Mouse (Mus musculus): ENCODE results near the gene Ints14. TPM values are rescaled to one million over a fixed set of nuclear protein-coding genes. Genes with fewer than 3 reads are reported as not detected.

The Ints14 gene
- total and polyA plus RNA-seq, 3 experiments: 30.1 to 58.2 (median 52.9) TPM

DNA sequence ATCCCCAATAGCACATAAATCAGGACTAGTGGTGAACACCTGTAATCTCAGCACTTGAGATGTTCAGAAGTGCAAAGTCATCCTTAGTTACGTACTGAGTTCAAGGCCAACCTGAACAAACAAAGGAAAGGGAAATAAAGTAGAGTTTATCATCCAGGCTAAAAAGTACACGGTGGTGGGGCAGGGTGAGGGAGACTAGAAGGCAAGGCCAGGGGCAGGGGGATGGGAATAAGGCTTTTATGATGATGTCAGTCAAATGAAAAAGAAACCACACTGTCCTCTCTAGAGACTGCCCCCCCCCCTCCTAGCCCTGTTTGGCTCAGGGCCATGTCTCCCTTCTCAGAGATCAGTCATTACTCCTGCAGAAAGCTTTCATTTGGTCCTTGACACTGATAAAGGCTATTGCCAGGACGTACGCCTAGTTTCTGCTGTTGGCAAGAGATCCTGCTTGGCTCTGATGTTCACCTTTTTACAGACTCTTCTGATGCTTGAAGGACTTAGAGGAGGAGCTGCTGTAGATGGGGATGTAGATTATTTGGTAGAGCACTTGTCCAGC, 62.0 kb downstream of the Ints14 start:
- dilution Hi-C loops (cut with MboI; ENCODE audit: extremely low pct_ligation_motif_present, extremely low pct_unique_long_range_greater_than_20kb, low sequenced_read_pairs): no loop called here
- peaks cover 5% of the 10 kb centered on the region for H3K9me3 ChIP-seq (replicated peaks; ENCODE audit: low read length)
- H3K27me3 ChIP-seq (replicated peaks): no peaks in the 10 kb centered on the region
- peak overlapping the region; percentile 85; the same call in 1 of the 2 replicates for H3K9ac ChIP-seq (ENCODE audit: insufficient read depth, low read depth)
- in situ Hi-C loops (cut with MboI; ENCODE audit: low pct_ligation_motif_present, low pct_unique_long_range_greater_than_20kb, low sequenced_read_pairs): no loop called here
- H3K79me2 ChIP-seq (replicated peaks; ENCODE audit: control insufficient read depth, extremely low read depth, insufficient read depth, poor library complexity, severe bottlenecking): peaks cover 9% of the 10 kb centered on the region
- peak overlapping the region; percentile 42 for H3K27ac ChIP-seq (ENCODE audit: insufficient read depth, low read depth)
- no peak overlapping the region for H3K4me3 ChIP-seq (replicated peaks in 1 of 3; ENCODE audit: low read depth in 2 of 3, low read length in 2 of 3, poor library complexity in 1 of 3)
- peaks cover 10 to 43% of the 10 kb centered on the region in 2 experiments for H3K4me1 ChIP-seq (ENCODE audit: control insufficient read depth in 1 of 2, insufficient read depth in 2 of 2)
- H3K36me3 ChIP-seq (replicated peaks in 1 of 2; ENCODE audit: control insufficient read depth in 1 of 2, insufficient read depth in 1 of 2, low read length in 1 of 2): peaks cover 0 to 1% of the 10 kb centered on the region in 2 experiments
- H3K4me2 ChIP-seq (ENCODE audit: insufficient read depth, low read depth, poor library complexity, severe bottlenecking): peak overlapping the region; percentile 83; the same call in 1 of the 2 replicates
- DNase-seq (ENCODE audit: extremely low read depth): peak; percentile 31
- no peak for TF ChIP-seq USF1 (IDR thresholded peaks at IDR 0.05; ENCODE audit: low read depth, low read length)
- no peak for TF ChIP-seq EP300 (IDR thresholded peaks at IDR 0.05; ENCODE audit: low read length)
- no peak for TF ChIP-seq CHD2 (IDR thresholded peaks at IDR 0.05; ENCODE audit: low read length)
- TF ChIP-seq POLR2AphosphoS2 (IDR thresholded peaks at IDR 0.05; ENCODE audit: low read depth, low read length): no peak

- Histone ChIP-seq H3K4me2 (ENCODE audit: insufficient read depth, low read depth, poor library complexity, severe bottlenecking) (no peak overlapping the region), H3K36me3 (replicated peaks in 1 of 2; ENCODE audit: control insufficient read depth in 1 of 2, insufficient read depth in 1 of 2, low read length in 1 of 2) (no peaks in the 10 kb centered on the region), H3K79me2 (replicated peaks; ENCODE audit: control insufficient read depth, extremely low read depth, insufficient read depth, poor library complexity, severe bottlenecking) (peaks cover 3% of the 10 kb centered on the region; the same call in 1 of the 2 replicates), H3K27me3 (replicated peaks) (no peaks in the 10 kb centered on the region), H3K4me1 (ENCODE audit: control insufficient read depth in 1 of 2, insufficient read depth in 2 of 2) (peaks cover 10 to 35% of the 10 kb centered on the region in 2 experiments), H3K9ac (ENCODE audit: insufficient read depth, low read depth) (no peak overlapping the region), H3K27ac (ENCODE audit: insufficient read depth, low read depth) (no peak overlapping the region), H3K4me3 (replicated peaks in 1 of 3; ENCODE audit: low read depth in 2 of 3, low read length in 2 of 3, poor library complexity in 1 of 3) (no peak overlapping the region), H3K9me3 (replicated peaks; ENCODE audit: low read length) (peaks cover 5% of the 10 kb centered on the region)
- DNase-seq (ENCODE audit: extremely low read depth): no peak
- dilution Hi-C loops (cut with MboI; ENCODE audit: extremely low pct_ligation_motif_present, extremely low pct_unique_long_range_greater_than_20kb, low sequenced_read_pairs) (no loop called here), in situ Hi-C loops (cut with MboI; ENCODE audit: low pct_ligation_motif_present, low pct_unique_long_range_greater_than_20kb, low sequenced_read_pairs) (no loop called here)
- TF ChIP-seq KAT2A (IDR thresholded peaks at IDR 0.05; ENCODE audit: insufficient replicate concordance, low read length): no peak
- TF ChIP-seq HCFC1 (IDR thresholded peaks at IDR 0.05; ENCODE audit: low read depth, low read length): no peak
- no peak for TF ChIP-seq NRF1 (IDR thresholded peaks at IDR 0.05; ENCODE audit: low read depth, low read length)
- no peak for TF ChIP-seq E2F4 (IDR thresholded peaks at IDR 0.05; ENCODE audit: insufficient replicate concordance, low read depth, low read length)
- TF ChIP-seq EP300 (IDR thresholded peaks at IDR 0.05; ENCODE audit: low read length): no peak
- no peak for TF ChIP-seq CTCF (conservative IDR thresholded peaks at IDR 0.05 in 1 of 2, IDR thresholded peaks at IDR 0.05 in 1 of 2; ENCODE audit: low read depth in 2 of 2, low read length in 2 of 2)
- no peak for TF ChIP-seq JUND (conservative IDR thresholded peaks at IDR 0.05; ENCODE audit: low read depth, low read length)
- TF ChIP-seq MXI1 (IDR thresholded peaks at IDR 0.05; ENCODE audit: low read depth, low read length): no peak
- TF ChIP-seq SIN3A (IDR thresholded peaks at IDR 0.05; ENCODE audit: low read length): no peak
- no peak for TF ChIP-seq RCOR1 (conservative IDR thresholded peaks at IDR 0.05; ENCODE audit: low read depth, low read length)
- no peak for TF ChIP-seq CHD1 (IDR thresholded peaks at IDR 0.05; ENCODE audit: low read depth, low read length)
Observed at GRCm38 (mm10) chr9:65023447-65023846, 62.7 kb downstream of the Ints14 start.

Data from CH12.LX (cell line).